Mouse (Mus musculus) kidney, adult 8-10 months (tissue): Measurements from ENCODE around the gene Chid1.

Experiments used
- DNase-seq, 2 experiments: peaks; one replicate each; pipeline ENCODE4 v3.0.0; 2022

The Chid1 gene

GRCm38 (mm10) chr7:141475805-141476158 lies 63.9 kb downstream of the Chid1 start:
- DNase-seq, result no peak

DNA sequence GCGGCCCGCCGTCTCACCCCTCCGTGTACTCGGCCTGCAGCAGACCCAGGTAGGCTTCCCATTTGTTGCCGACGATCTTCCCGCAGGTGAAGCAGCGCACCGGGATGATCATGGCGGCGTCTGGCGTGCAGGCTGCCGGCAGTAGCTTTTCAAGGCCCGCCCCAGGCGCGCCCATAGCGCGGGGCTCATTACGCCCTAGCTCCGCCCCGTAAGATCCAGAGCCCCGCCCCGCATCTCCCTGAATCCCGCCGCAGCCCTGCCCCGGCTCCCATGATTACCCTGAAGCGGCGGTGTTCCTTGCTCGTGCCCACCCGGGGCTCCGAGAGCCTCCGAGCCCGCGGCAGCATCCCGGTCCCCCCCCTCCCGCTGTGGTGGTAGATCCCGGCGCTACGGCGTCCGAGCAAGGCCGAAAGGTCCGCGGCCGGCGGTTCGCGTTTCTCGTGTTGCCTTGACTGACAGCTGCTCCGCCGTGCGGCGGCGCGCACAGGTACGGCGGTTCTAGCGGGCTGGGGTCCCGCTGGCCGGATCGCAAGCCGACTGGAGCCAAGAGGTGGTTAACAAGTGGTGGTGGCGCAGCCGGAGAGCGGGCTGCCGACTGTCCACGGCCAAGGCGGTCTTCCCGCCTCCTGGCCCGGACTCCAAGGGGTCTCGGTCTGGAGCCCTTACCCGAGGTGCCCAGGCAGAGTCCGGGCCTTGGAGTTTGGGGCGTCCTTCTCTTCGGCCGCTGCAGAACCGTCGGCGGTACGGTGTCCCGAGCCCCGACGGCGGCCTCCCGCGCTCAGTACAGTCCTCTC lies 64.4 kb downstream of the Chid1 start, which contains the start of the genes Polr2l and Tspan4:
Gene Polr2l, minus strand, starts transcription at position 122 of the 794 bp plus-strand sequence.
Gene Tspan4, plus strand, starts transcription at position 230 of the 794 bp plus-strand sequence.
- DNase-seq, result peak; percentile 80 to 87

DNA sequence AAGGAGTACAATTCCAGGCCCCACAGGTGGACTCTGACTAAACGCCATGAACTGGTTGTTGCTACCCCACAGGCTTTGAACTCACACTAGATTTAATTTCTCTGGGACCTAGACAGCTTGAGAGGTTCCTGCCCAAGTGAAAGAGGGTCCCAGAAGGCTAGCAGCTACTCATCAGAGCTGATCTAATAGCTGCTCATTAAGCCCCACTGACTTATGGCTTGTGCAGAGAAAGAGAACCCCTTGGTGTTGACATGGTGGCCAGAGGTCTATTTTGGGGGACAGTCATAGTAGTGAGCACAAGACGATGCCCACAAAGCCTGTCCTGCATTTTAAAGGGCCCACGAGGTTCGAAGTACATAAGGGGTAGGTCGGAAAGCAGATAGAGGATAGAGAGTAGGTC lies 65.5 kb downstream of the Chid1 start:
- DNase-seq, result no peak

- no peak for DNase-seq
Observed at GRCm38 (mm10) chr7:141472763-141473162, 66.9 kb downstream of the Chid1 start.

DNA sequence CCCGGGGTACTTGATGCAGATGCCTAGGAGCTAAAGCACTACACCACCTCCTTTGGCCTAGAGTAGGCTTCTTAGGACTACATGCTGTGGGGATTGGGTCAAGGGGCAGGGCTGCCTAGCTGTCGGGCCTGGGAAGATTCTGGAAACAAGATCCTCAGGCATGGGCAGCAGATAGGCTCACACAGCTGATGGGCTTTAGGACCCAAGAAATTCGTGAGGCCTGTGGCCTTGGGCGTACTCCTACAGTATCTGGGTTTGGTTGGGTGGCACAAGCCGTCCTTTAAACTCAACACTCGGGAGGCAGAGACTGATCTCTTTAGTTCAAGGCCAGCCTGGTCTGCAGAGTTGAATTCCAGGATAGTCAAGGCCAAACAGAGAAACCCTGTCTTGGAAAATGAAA lies 67.4 kb downstream of the Chid1 start:
- DNase-seq, result no peak

DNA sequence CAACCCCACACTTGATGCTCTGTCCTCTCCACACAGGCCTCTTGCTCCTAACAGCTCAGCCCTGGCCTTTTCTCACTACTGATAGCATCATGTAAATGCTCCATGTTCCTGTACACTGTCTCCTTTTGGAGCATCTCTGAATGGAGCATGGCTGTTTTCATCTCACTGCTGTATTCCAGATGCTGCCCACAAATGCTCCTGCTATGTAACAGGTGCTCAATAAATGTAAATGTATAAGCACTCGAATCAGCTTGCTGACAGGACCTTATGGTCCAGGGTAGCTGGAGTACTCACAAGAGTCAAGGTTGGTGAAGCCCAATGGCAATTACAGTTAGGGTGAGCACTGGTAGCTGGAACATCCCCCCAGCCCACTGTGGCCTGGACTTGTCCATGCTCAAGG lies 68.4 kb downstream of the Chid1 start:
- no peak for DNase-seq

DNA sequence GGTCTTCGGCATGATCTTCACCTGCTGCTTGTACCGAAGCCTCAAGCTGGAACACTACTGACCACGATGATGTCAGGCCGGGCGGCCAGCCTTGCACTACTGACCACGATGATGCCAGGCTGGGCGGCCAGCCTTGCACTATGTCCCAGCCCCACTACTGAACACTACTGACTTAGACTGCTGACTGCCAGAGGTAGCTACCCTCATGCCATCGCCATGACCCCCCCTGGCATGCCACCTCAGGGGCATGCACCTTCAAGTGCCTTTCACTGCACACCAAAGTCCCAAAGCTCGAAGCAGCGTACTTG lies 69.1 kb downstream of the Chid1 start:
- no peak for DNase-seq

GRCm38 (mm10) chr7:141469901-141470636 lies 69.6 kb downstream of the Chid1 start:
- peak in 1 of 2 experiments; percentile 20 for DNase-seq

- DNase-seq, result no peak
Observed at GRCm38 (mm10) chr7:141469352-141469751, 70.3 kb downstream of the Chid1 start.

- peak; percentile 71 to 75 for DNase-seq
Observed at GRCm38 (mm10) chr7:141468522-141469211, 71.0 kb downstream of the Chid1 start.

DNA sequence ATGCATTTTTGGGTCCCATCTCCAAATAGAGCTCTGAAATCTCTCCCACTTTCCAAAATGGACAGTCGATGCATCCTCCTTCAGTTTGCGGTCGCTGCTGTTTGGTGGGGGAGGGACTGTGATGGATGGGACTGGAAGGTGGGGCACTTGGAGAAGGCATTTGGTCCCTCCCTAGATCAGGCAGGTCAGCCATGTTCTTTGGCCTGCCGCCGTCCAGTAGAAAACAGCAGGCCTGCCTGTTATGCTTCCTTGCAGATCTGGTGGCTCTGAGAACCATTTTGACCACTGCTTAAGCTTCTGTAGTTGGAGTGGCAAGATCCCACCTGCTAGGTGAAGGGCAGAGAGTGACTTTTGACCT lies 71.5 kb downstream of the Chid1 start:
- DNase-seq, result no peak

DNA sequence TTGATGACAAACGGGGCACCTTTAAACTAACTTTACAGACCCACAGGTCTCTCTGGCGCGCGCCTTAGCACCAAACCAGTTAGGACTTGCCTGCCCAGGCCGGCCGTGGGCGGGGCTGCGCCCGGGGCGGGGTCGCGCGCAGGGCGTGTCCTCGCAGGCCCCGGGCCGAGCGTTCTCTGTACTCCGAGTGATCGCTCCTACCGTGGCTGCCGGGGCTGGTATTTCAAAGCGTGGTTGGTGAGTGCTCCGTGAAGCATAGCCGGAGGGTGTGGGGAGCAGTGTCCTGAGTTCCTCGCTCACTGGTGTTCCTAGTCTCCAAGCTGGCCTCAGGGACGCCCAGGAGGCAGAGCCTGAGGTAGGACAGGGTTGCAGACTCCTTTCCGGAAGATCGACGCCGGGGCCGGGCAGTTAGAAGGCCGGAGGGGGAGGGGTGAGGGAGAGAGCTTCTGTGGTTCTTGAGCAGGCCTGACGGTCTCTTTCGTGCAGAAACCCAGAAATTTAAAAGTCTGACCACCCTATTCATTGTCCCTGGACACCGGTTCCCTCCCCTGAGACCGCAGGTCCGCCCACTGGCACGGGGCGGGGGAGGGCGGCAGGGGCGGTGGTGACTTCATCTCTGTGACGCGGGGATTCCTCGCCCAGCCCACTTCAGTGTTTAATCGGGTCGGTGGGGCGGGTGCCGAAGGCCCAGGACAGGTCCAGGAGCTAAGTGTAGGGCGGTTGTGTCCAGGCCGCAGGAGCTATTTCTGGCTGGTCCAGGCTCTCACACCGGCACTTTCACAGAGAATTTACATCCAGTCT lies 72.2 kb downstream of the Chid1 start, which contains the start of gene Cd151:
Gene Cd151, plus strand, starts transcription at position 163 of the 801 bp plus-strand sequence.
- peak; percentile 93 for DNase-seq

DNA sequence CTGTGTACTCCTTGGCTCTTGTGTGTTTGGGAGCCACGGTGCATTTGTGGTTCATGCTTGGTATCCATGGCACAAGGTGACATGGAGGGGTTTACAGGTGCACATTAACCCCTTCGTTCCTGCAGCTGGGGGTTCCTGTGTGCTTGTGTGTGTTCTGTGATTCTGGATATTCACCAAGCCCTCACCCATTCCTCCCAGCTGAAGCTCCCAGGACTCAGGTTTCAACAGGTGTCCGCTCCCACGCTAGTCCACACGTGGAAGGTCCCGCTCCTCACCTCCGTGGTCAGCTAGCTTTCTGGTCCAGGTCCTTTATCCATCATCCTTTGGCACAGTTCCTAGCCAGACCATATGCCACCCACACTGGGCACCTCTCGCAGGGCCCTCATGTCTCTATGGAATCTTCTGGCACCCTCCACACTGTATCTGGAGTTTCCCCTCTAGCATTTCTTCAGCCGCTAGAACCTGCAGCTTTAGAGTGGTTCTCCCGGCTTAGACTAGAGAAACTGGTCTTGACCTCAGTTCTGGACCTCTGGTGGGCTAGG lies 73.0 kb downstream of the Chid1 start:
- no peak for DNase-seq

DNA sequence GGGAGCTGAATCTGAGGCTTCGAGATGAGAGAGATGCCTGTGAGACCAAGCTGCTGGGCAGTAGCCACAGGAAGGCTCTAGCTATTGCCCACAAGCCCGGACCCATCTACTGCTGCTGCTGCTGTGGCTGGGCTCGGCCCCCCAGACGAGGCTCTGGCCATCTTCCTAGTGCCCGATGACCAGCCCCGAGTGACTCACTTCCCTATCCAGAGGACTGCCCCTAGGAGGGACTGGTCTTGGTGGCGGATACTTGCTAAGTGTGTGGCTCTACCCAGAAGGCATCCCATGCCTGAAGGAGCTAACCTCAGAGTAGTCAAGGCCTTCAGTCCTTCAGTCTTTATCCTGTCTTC lies 73.6 kb downstream of the Chid1 start:
- no peak for DNase-seq

GRCm38 (mm10) chr7:141465388-141466044 lies 74.1 kb downstream of the Chid1 start:
- DNase-seq, result no peak

GRCm38 (mm10) chr7:141464603-141465201 lies 75.0 kb downstream of the Chid1 start:
- DNase-seq, result no peak

GRCm38 (mm10) chr7:141463824-141464602 lies 75.6 kb downstream of the Chid1 start:
- peak in 1 of 2 experiments; percentile 69 for DNase-seq

- peak; percentile 75 to 78 for DNase-seq
Observed at GRCm38 (mm10) chr7:141462333-141462821, 77.3 kb downstream of the Chid1 start.

DNA sequence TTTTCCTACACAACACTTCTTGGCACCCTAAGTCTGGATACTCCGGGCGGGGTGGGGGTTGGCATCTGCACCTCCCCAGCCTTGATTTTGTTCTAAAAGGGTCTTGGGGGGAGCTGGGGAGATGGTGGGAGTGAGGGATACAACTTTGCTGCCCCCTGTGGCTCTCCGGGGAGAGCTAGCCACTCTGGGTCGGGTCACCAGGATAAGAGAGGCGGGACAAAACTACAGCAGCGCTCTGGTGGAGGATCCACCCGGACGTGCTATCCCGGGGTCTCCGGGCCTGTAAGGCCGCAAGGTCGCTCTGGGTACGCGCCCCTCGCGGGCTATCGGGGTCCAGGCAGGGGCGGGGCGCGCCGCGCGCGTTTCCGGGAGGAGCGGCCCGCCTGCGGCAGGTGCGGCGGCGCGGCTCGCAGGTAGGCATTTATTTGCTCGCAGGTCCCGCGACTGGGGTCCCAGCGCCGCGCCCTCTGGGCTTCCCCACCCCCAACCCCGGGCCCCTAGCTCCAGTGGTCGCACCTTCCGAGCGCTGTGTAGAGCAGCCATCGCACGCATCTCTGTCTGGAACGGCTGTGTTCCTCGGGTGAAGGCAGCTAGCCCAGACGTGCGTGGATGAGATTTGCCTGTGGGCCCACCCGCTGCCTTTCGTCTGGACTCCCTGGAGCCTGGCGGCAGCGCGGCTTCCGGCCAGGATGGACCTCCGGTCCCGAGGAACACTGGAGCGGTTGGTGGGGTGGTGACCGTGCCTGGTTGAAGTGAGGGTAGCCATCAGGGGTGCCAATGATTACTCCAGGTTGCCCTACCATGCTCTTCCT lies 77.9 kb downstream of the Chid1 start:
- peak in 1 of 2 experiments; percentile 16 for DNase-seq
